ENCODE assay signal across 25 mouse cellular contexts in the genomic region with DNA sequence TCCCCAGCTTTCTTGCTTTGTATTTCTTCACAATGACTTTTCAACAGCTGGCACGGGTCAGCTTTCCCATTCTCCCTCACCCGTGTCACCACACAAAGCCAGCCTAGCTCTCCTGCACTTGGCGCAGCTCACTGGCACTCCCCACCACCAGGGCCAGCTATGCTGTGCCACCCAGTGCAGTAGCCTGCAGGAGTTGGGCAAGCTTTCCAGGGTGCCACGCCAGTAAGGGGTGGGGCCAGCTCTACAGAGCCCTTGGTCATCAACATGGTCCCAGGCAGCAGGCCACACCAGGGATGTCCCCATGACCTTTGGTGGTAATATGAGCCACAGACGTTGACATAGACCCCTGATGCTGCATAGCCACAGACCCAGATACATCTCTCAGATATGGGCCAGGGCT.
DNase-seq lines count a peak whose midpoint lies in the region; ATAC-seq and TF ChIP-seq lines count a peak whose summit lies in the region.
"Had no signal": no experiment of that assay in that cellular context is flagged by ENCODE, and none has a peak within 500 bp of the region (broad histone marks: within the 10 kb centered on the region; RNA-seq: fewer than 3 reads in every experiment).

No protein-coding gene starts in this region.

- 0 out of 2 replicates have a peak, but pooled peaks have one; percentile 7 for ATAC-seq in heart, embryonic 15.5 days (replicated peaks; ENCODE audit: insufficient number of reproducible peaks, insufficient read depth, low FRiP score, low read depth)
- ATAC-seq in midbrain, embryonic 15.5 days (replicated peaks): 0 out of 2 replicates have a peak, but pooled peaks have one; percentile 39
- ATAC-seq: CD4-positive, CD25-positive, alpha-beta regulatory T cell, adult 4 months; forebrain, postnatal 0 days; hindbrain, embryonic 16.5 days had no signal

- no peaks in the 10 kb centered on the region for H3K4me1 ChIP-seq in heart, embryonic 15.5 days (replicated peaks)
- no peaks in the 10 kb centered on the region for H3K4me1 ChIP-seq in midbrain, embryonic 15.5 days
- peaks cover 7% of the 10 kb centered on the region for H3K4me1 ChIP-seq in midbrain, embryonic 10.5 days
- H3K4me1 ChIP-seq: forebrain, embryonic 12.5 days; kidney, embryonic 15.5 days; lung, embryonic 15.5 days had no signal

- H3K9me3 ChIP-seq in heart, embryonic 15.5 days (replicated peaks): no peaks in the 10 kb centered on the region
- no peaks in the 10 kb centered on the region for H3K9me3 ChIP-seq in midbrain, embryonic 15.5 days
- no peaks in the 10 kb centered on the region for H3K9me3 ChIP-seq in midbrain, embryonic 10.5 days (replicated peaks)
- H3K9me3 ChIP-seq: forebrain, embryonic 12.5 days; kidney, embryonic 15.5 days; limb, embryonic 12.5 days; lung, embryonic 15.5 days; megakaryocyte, embryonic 14.5 days had no signal

- no peak overlapping the region for H3K27ac ChIP-seq in gastrocnemius, adult 2 months
- no peak overlapping the region for H3K27ac ChIP-seq in heart, embryonic 15.5 days
- no peak overlapping the region for H3K27ac ChIP-seq in midbrain, embryonic 15.5 days
- H3K27ac ChIP-seq in midbrain, embryonic 10.5 days (replicated peaks): no peak overlapping the region
- H3K27ac ChIP-seq: forebrain, embryonic 12.5 days; kidney, embryonic 15.5 days; limb, embryonic 12.5 days; lung, embryonic 15.5 days had no signal

- H3K9ac ChIP-seq in heart, embryonic 15.5 days: no peak overlapping the region
- H3K9ac ChIP-seq in midbrain, embryonic 15.5 days: no peak overlapping the region
- H3K9ac ChIP-seq: forebrain, embryonic 12.5 days; forebrain, postnatal 0 days; kidney, embryonic 15.5 days; limb, embryonic 12.5 days; lung, embryonic 15.5 days had no signal

- WGBS in heart, embryonic 15.5 days: 84% methylated on average over 5 of the region's 5 CpGs
- WGBS in midbrain, embryonic 15.5 days: 93% methylated on average over 5 of the region's 5 CpGs
- WGBS in midbrain, embryonic 10.5 days: 92% methylated on average over 5 of the region's 5 CpGs

- DNase-seq in gastrocnemius, adult 2 months: peak; percentile 34
- DNase-seq in gastrocnemius, postnatal 36 days: no peak
- no peak for DNase-seq in heart, postnatal 4 days
- no peak for DNase-seq in midbrain, embryonic 10.5 days (ENCODE audit: low spot score)
- no peak for DNase-seq in right cerebral cortex, postnatal 14 days
- DNase-seq: cerebellum, adult 18-20 months; cerebellum, postnatal 10 days; forebrain, postnatal 0 days; heart, postnatal 10 days; kidney, adult 18-20 months; lung, postnatal 4 days; spleen, adult 18-20 months; thymus, postnatal 14 days had no signal

- H3K36me3 ChIP-seq in heart, embryonic 15.5 days: no peaks in the 10 kb centered on the region
- H3K36me3 ChIP-seq in midbrain, embryonic 15.5 days (replicated peaks): no peaks in the 10 kb centered on the region
- no peaks in the 10 kb centered on the region for H3K36me3 ChIP-seq in midbrain, embryonic 10.5 days
- H3K36me3 ChIP-seq: forebrain, embryonic 12.5 days; kidney, embryonic 15.5 days; limb, embryonic 12.5 days; lung, embryonic 15.5 days had no signal

- H3K4me3 ChIP-seq in gastrocnemius, adult 2 months: no peak overlapping the region
- no peak overlapping the region for H3K4me3 ChIP-seq in heart, embryonic 15.5 days
- no peak overlapping the region for H3K4me3 ChIP-seq in midbrain, embryonic 15.5 days
- H3K4me3 ChIP-seq in midbrain, embryonic 10.5 days: no peak overlapping the region
- H3K4me3 ChIP-seq: erythroblast, embryonic 14.5 days; forebrain, embryonic 12.5 days; kidney, embryonic 15.5 days; limb, embryonic 12.5 days; lung, embryonic 15.5 days; megakaryocyte, embryonic 14.5 days had no signal

- no peak overlapping the region for H3K4me2 ChIP-seq in heart, embryonic 15.5 days
- H3K4me2 ChIP-seq in midbrain, embryonic 15.5 days: no peak overlapping the region
- H3K4me2 ChIP-seq: forebrain, embryonic 12.5 days; heart, embryonic 11.5 days; kidney, embryonic 15.5 days; limb, embryonic 12.5 days; liver, embryonic 11.5 days; lung, embryonic 15.5 days had no signal

- no peak for TF ChIP-seq CTCF in gastrocnemius, adult 2 months (IDR thresholded peaks at IDR 0.05)

- intact Hi-C loops in gastrocnemius, adult 2 months (cut with DNase I): no loop called here
- intact Hi-C loops in gastrocnemius, postnatal 36 days (cut with DNase I): no loop called here

- H3K27me3 ChIP-seq in heart, embryonic 15.5 days: no peaks in the 10 kb centered on the region
- no peaks in the 10 kb centered on the region for H3K27me3 ChIP-seq in midbrain, embryonic 15.5 days (replicated peaks)
- no peaks in the 10 kb centered on the region for H3K27me3 ChIP-seq in midbrain, embryonic 10.5 days (ENCODE audit: low read depth, poor library complexity, severe bottlenecking)
- H3K27me3 ChIP-seq: forebrain, embryonic 12.5 days; kidney, embryonic 15.5 days; limb, embryonic 12.5 days; lung, embryonic 15.5 days; megakaryocyte, embryonic 14.5 days had no signal
